Mouse (Mus musculus) telencephalon, adult 2 months (tissue): ENCODE data around the gene Cdc7.

Experiments used
- DNase-seq: peaks from one replicate; pipeline ENCODE4 v3.0.0-alpha.2; 2011; ENCODE audit warnings: low read depth, low spot score

Gene Cdc7

DNA sequence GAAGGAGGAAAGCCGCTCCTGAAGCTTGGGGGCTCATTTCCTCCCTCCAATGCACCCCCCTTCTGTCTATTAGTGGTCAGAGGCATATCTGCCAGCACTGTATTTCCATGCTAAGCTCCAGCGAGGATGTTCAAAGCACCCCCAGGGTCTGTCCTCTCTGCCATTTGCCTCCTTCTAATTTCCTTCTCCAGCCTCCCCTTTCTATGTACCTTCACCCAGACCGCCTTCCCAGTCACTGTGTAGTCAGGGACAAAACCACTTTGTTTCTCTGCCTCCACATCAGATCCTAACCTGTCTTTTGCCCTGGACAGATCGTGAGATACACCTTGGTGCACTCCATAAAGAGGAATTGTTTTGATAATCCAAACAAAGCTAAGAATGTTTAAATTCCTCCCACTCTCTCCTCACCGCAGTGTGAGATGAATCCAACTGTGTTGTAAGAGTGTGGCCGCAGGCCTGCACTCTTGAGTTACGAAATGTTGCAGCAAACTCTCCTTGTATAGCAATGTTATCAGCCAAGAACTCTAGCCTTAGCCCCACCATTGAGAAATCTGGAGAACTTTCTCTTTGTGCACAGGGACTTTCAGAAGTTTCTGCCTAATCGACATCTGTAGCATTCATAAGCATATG, 27.3 kb downstream of the Cdc7 start:
- DNase-seq, result no peak

DNA sequence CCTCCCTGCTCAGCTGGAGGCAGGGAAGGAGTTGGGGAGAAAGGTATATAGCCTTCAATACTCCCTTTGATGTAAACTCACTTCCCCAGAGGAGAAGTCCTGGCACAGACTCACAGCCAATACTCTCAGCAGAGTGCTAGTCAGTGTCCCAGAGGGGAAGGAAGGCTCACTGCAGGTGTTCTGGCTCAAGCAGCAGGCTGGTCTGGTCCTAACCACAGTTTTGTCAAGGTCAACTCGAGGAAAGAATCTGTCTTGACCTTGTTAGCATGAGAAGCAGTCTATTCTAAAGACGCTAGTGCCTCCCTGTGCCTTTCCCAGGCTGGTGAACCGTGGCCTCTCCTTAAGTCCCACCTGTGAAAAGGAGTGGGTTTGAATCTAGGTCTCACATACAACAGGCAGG, 30.6 kb downstream of the Cdc7 start:
- DNase-seq, result no peak

DNA sequence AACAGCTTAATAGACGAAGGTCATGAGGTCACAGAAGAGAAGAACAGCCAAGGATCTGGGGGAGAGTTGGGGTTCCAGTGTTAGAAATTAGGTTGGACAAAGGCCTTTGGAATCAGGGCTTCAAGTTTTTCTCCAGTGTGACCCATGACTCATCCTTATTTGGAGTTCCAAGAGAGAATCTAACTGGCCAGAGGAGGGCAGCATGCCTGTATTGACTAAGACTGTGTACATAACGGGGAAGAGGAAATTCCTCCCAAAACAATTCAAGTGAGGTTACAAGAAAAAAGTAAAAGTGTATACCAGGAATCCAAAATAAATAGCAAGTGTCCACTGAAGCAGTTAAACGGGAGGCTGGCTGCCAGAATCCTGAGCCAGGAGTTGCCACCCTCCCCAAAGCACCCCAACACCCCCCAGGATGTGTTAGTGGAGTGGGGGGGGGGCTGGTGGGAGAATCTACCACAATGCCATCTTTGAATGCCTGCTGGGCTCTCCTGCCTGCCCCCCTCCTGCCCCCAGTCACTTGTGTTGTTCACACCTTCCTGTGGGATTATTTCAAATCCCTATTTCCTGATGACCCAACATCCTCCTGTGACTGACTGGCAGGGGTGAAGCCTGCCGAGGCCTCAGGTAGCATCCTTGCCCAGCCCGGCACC, 31.9 kb downstream of the Cdc7 start:
- peak; percentile 31 for DNase-seq

DNA sequence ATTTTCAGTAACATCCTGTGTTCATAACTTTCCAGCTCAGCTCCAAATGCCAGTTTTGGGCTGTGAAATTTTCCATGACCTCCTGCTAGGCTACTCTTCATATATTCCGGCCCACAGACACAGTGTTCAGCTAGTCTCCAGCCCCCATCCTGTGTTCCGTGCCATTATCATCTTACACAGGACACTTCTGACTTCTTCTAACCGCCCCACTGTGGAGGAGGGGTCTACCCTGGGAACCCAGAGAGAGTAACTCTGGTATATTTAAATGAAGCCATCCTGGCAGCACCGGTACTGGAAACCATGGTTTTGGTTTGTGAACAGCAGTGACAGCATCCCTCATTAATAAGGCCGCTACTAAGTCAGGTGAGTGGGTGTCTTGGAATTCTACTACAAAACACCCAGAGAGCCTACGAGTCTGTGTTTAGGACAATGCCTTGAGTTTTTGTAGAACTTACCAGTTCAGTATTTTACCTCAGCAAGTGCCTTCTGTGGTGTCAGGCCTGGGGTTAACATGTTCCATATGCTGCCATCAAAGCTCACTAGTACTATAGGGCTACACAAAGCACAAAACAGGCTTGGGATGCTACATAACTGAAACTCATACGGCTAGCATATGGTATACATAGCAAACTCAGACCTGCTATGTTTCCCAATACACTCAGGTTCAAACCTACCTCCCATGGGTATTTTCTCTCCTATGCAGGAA, 32.6 kb downstream of the Cdc7 start:
- DNase-seq, result no peak

DNA sequence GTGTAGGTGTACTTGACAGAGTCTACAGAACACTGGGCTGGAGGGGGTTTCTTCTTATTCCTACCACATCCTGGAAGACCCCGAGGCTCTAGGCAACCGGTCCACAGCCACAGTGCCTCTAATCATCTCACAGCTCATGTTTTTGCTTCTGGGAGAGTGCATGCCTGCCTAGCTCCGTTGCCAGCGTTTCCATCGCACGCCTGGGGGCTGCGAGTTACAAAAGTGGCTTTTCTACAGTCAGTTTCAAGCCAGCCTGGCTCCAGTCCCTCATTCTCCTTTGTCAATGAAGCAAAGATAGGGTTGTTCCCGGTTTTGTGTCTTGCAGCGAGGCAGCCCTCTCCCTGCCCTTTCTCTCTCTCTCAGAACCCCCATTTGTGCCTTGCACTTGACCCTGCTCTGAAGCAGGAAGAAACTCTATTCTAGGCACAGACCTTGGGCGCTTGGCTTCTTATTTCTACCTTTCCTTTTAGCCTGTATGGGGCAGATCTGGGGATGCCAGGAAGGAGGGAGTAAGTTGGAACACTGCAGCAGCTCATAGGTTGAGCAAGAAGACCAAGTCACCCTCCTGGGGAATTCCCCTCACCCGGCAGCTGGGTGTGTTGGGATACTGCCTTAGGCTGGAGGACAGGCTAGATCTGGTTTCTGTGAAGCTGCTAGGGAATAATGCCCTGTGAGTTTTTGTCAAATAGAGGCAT, 37.4 kb downstream of the Cdc7 start:
- DNase-seq, result no peak

DNA sequence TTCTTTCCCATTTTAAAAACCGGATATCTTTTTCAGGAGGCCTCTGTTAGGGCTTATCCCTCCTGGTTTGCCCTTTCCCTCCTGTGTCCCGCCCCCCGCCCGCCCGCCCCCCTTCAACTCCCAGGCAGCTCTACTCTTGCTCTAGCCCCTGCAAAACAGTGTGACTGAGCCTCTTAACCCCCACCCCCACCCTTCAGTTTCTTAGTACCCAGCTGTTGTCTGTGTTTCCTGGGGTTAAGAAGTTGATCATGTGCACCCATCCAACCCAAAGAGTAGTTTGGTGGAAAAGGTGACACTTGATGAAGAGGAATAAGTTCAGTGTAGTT, 37.9 kb downstream of the Cdc7 start:
- no peak for DNase-seq

DNA sequence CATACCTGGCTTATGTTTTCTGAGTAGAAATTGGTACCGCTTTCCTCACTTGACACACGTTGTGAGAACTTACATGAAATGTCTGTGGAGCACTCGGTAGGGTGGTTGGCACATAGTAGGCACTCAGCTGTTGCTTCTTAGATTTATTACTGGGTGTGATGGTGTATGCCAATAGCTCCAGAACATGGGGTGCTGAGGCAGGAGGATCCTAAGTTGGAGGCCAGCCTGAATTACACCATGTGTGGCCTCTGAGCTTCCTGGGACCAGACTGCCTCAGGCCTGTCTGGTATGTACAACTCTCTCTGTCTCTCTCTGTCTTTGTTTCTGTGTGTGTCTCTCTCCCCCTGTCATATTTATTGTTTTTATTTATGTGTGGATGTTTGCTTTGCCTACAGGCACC, 45.6 kb downstream of the Cdc7 start:
- DNase-seq, result no peak

DNA sequence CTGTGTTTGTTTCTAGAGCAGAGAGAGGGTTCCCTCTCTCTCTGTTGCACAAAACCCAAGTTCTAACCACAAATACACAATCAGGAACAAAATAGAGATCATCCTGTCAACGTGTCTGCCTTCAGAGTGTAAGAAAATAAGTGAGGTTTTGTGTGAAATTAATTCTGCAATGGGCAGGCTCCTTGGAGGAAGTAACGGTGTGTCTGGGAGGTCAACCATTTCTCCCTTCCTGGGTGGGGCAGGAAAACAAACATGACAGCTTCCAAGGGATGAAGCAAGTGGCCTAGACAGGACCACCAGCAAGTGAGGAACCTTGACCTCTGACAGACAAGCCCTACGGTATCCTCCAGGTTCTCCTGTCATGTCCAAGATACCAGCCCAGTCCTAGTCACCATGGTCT, 46.2 kb downstream of the Cdc7 start:
- no peak for DNase-seq

DNA sequence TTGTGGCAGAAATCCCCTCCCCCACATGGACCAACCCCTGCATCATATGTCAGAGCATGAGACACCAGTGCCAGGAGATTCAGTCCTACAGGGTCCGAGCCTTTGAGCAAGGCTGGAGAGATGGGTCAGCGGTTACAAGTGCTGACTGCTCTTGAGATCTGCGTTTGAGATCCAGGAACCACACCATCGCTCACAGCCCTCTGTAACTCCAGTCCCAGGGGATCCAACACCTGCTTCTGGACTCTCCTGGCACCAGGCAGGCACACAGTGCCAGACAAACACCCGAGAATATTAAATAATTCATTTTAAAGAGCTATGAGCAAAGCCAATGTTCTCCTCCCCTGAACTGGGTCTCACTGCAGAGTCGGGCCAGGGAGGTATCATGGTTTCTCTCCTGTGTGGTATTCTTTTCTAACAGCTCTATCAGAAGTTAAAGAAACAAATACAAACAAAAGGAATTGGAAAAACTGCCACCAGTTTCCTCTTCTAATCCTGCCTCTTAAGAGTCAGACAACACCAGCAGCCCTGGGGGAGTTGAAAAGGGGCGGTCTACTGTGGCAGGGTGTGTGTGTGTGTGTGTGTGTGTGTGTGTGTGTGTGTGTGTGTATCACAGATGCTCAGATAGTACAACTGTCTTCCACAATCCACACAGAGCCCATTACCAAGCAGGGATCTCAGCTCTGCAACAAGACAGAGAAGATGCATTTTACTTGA, 47.4 kb downstream of the Cdc7 start:
- no peak for DNase-seq

DNA sequence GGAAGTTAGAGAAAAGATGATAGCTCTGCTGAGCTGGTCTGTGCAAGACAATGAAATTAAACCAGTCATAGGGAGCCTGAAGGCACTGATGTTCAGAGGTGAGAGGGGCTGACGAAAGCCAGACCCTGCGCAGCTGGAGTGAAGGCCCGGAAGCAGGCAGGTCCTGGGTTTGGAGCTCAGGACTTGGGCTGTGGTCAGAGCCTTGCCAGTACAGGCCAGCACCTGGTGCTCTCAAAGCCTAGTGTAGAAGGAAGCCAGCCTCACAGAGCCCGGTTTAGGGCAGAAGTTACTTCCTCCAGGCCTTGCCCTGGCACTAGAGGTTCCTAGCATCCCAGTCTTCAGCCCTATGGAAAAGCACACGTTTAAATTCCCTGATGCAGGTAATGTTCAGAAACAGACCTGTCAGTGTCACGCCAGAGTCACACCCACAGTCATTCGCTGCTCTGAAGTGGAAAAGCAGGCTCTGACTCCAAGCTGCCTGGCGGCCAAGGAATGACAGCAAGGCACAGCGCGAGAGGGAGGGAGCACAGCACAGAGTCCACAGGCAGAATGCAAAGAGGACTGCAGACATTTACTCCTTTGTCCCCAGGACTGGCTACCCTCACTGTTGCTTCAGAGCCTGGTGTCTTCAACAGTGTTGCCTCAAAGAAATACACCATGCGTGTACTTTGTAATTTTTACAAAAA, 48.1 kb downstream of the Cdc7 start:
- no peak for DNase-seq

DNA sequence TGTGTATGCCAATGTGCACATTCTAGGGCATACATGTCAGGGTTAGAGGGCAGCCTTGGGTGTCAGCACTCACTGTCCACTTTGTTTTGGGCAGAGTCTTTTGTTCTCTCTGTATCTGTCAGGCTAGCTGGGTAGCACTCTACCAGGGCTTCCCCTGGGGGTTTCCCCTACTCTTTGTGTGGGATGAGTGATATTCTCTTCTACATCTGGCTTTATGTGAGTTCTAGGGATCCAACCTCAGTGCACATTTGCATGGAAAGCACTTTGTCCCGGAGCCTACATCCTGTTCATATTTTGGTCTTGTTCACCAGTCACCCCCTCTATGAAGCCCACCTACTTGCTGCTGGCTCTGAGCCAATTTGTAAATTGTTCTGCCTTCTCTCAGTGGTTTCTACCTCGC, 49.3 kb downstream of the Cdc7 start:
- no peak for DNase-seq

DNA sequence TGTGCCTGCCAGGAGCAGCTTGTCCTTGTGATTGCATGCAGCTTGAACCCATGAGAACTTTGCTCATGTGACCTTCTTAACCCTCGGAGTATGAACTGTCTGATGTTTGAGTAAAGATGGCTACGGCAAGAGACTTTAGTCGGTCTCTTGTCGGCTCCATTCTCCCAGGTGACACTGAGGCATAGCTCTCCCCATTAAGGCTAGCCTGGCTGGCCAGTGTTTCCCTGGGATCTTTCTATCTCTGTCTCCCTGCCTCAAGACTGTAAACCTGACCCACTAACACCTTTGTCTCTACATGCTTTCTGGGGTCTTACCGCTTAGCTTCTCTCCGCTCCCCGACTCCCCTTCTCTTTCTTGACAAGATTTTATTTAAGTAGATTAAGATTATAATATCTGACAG, 50.0 kb downstream of the Cdc7 start:
- DNase-seq, result no peak

DNA sequence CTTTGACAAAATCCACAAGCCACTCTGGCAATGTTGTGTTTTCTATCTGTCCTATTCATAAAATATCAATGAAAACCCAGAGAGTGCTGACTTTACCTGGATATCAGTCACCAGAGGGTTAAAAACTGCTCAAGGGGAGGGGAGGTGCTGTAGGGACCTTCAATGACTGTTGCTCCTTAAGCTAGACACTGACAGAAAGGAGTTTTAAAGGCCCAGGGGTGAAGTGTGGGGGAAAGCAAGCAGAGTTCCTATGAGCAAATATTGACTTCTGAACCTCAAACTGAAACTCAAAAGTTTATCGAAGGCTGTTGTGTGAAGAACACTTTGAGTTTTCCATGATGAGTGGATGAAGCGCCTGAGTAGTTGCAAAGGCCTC, 50.9 kb downstream of the Cdc7 start:
- no peak for DNase-seq

DNA sequence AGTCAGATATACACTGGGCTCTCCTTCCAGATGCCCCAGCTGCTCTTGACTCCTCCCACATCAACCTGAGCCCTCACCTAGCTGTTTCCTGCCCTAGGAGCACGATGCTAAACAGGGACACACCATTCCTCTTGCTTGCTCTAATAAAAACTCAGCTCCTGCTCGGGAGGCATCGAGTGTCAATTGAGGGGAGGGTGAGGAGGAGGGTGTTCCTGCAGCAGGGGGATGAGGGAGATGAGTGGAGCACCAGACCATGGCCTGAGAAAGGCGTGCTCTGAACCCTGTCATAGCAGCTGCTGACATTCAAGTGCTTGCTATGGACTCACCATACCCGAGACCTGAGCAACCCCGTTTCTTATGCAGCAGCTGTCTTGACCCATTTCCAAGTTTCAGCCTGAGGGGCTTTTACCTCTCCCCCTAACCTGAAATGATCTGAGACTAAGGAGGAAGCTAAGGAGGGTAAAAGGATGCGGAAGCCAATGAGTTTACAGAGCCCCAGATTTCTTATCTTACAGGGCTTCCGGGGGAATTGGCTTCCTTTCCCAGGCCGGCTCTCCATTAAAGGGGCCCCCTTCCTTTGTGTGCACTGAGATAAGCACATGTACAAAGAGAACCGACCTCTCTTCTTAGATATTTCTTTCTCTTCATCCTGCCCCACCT, 51.4 kb downstream of the Cdc7 start:
- DNase-seq, result no peak

DNA sequence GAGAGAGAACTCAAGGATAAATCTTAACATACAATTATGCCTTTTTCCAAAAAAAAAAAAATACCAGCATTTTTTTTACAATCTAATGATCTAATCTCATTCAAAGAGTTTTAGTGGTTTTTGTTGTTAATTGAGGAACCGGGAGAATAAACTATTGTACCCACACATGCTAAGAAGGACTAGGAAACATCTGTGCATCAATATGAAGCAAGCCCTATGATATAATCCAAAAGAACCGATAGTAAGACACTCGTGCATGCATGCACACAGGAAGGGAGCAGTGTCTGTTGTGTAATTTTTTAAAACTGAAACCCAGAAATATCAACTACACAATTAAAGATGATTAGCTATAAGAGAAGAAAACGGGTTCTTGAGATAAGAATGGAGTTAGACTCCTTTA, 52.4 kb downstream of the Cdc7 start:
- no peak for DNase-seq

DNA sequence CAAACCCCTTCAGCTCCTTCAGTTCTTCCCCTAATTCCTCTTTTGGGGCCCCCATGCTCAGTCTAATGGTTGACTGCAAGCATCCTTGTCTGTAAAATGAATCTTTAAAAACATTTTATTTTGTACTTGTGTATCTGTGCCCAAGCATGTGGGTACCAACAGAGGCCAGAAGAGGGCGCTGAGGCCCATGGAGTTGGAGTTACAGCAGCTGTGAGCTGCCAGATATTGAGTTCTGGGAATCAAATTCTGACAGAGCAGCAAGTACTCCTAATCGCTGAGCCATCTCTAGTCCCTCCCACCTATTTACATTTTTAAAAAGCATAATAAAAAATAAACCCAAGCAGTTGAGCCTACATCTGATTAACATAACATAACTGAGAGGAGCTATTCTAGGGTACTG, 53.4 kb downstream of the Cdc7 start:
- DNase-seq, result no peak

DNA sequence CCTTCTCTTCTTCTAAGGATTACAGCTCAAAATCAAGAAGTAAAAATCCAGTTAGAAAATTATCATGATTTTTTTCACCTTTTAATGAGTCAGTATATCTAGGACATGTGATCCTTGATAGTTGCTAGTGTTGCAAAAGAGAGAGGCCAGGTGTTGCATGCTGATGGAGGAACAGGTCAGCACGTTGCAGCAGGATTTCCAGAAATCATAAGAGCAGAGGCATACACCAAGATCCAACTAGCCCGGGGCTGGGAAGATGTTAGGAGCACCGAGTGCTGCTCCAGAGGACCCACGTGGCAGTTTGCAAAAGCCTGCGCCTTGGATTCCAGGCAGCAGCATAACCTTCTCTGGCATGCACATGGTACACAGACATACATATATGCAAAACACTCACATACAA, 54.9 kb downstream of the Cdc7 start:
- no peak for DNase-seq

DNA sequence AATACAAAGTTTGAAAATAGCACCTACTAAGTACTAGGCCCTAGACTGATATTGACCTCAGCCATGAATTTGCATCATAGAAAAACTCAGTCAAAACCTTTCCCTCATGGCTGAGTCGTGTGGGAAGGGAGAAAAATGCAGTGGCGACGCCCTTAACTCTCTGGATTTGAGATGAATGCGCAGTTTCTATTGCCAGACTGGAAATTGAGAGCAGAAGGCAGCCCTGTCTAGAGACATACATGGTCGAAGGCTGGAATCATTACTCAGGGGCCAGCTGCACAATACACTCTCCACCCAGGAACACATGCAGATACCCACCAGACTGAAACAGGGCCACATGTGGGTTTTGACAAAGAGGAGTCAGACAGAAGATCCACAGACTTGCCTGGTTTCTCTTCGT, 55.8 kb downstream of the Cdc7 start:
- no peak for DNase-seq

DNA sequence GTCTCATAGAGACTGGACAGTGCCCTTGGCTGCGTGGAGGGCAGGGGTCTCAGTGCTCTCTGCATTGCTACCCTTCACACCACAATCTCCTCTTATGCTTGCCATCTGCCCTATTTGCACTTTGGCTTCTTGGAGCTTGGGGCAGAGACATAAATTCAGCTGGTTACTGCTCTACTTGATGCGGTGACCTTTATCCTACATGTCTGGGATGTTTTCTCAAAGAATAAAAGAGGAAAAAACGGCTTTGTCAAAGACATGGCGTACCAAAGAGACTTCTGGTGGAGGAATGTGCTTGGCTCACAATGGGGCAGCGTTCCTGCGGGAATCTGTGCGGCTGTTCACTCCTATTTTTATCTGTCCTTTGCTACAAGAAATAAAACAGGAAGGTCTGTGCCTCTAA, 56.2 kb downstream of the Cdc7 start:
- DNase-seq, result no peak

DNA sequence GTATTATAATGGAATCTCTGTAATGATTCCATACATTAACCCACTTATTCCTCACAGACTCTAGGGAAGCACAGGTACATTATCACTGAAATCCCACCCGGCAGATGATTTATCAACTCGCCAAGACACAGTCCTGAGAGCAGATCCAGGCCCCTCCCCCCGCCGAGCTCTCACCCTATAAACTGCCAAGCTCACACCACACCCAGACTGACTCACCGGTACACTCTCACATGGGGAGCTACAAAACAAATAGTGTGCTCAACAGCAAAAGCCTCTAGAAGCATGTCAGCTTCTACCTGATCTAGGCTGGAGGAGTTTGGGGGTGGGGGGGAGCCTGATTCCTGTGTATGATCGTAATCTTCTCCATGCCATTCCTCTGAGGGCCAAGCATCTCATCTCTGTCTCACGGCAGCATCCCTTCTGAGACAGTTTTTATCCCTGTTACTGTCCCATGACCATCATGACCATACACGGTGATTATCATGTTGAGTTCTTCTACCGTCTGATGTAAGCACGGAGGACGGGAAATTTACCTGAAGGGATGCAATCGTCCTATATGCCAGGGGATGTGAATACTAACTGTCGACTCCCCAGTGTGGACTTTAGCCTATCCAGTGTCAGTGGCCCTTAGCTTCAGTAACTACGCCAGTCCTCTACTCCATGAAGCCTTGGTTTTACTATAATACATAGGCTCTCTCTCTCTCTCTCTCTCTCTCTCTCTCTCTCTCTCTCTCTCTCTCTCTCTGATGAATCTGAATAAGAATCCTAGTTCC, 57.4 kb downstream of the Cdc7 start:
- no peak for DNase-seq
